Mouse (Mus musculus) heart, embryonic 12.5 days (tissue): Measurements from ENCODE around the gene Lgsn. TPM values are rescaled to one million over a fixed set of nuclear protein-coding genes. Genes with fewer than 3 reads are reported as not detected.

ENCODE experiments used
- ATAC-seq: fragments of 200-750 bp; cut with Nextera tagmentation; 2 replicates; pipeline ENCODE4 v1.8.0; 2017; ENCODE audit warnings: moderate TSS enrichment, moderate library complexity; ENCODE audit not compliant: insufficient number of reproducible peaks, low FRiP score
- H3K27ac ChIP-seq: fragments of 300-500 bp; sonication (generic); 2 replicates; pipeline ENCODE4 v1.5.1; 2016; ENCODE audit warnings: mild to moderate bottlenecking, moderate library complexity; ENCODE audit not compliant: poor library complexity, severe bottlenecking
- H3K27me3 ChIP-seq: fragments of 300-500 bp; sonication (generic); replicated peaks from 2 replicates; pipeline ENCODE4 v1.6.1; 2016; ENCODE audit warnings: mild to moderate bottlenecking, moderate library complexity
- H3K36me3 ChIP-seq: fragments of 300-500 bp; sonication (generic); 2 replicates; pipeline ENCODE4 v1.6.1; 2016; ENCODE audit warnings: mild to moderate bottlenecking, moderate library complexity
- H3K4me1 ChIP-seq: fragments of 300-500 bp; sonication (generic); replicated peaks from 2 replicates; pipeline ENCODE4 v1.6.1; 2016; ENCODE audit warnings: mild to moderate bottlenecking
- H3K4me2 ChIP-seq: fragments of 300-500 bp; sonication (generic); 2 replicates; pipeline ENCODE4 v1.6.1; 2016; ENCODE audit warnings: mild to moderate bottlenecking, moderate library complexity
- H3K4me3 ChIP-seq: fragments of 300-500 bp; sonication (generic); 2 replicates; pipeline ENCODE4 v1.5.1; 2016; ENCODE audit warnings: mild to moderate bottlenecking
- H3K9ac ChIP-seq: fragments of 300-500 bp; sonication (generic); 2 replicates; pipeline ENCODE4 v1.6.1; 2016; ENCODE audit warnings: mild to moderate bottlenecking, moderate library complexity
- H3K9me3 ChIP-seq: fragments of 300-500 bp; sonication (generic); replicated peaks from 2 replicates; pipeline ENCODE4 v1.6.1; 2016; ENCODE audit warnings: mild to moderate bottlenecking, moderate library complexity
- WGBS: fragments of 180-500 bp; shearing (Covaris S2); methylation state at CpG from one replicate; pipeline ENCODE4 v1.1.7; 2016; 5-methylcytosine and 5-hydroxymethylcytosine counted together
- polyA plus RNA-seq: library from polyadenylated mRNA; unstranded; fragments of >200 nt; fragmentation: Nextera tagmentation; extraction: Ambion mirVana; gene quantifications from 2 replicates; pipeline ENCODE4 v1.2.1, GENCODE M21; 2016

Lgsn gene
- polyA plus RNA-seq, 1 experiment from 2014 or later = not detected

- H3K4me3 ChIP-seq = no peak overlapping the region
- ATAC-seq = 0 out of 2 replicates have a peak, but pooled peaks have one; percentile 22
- H3K4me1 ChIP-seq = 0 out of 2 replicates have a peak, but pooled peaks cover 4% of the 10 kb centered on the region
- H3K27me3 ChIP-seq = no peaks in the 10 kb centered on the region
- no peaks in the 10 kb centered on the region for H3K36me3 ChIP-seq
- H3K9ac ChIP-seq = no peak overlapping the region
- no peaks in the 10 kb centered on the region; the same call in 1 of the 2 replicates for H3K9me3 ChIP-seq
- WGBS = 52% methylated on average over 18 of the region's 18 CpGs
- H3K4me2 ChIP-seq = no peak overlapping the region
- H3K27ac ChIP-seq = 0 out of 2 replicates have a peak overlapping the region, but pooled peaks have one; percentile 16
Observed at GRCm38 (mm10) chr1:31164527-31165189, 11.5 kb upstream of the Lgsn start.

GRCm38 (mm10) chr1:31165326-31166121, 10.7 kb upstream of the Lgsn start:
- no peak overlapping the region for H3K27ac ChIP-seq
- no peak overlapping the region for H3K9ac ChIP-seq
- WGBS = 83% methylated on average over 7 of the region's 7 CpGs
- no peak overlapping the region for H3K4me2 ChIP-seq
- no peaks in the 10 kb centered on the region for H3K36me3 ChIP-seq
- H3K4me3 ChIP-seq = no peak overlapping the region
- no peaks in the 10 kb centered on the region for H3K27me3 ChIP-seq
- 0 out of 2 replicates have a peak, but pooled peaks cover 4% of the 10 kb centered on the region for H3K4me1 ChIP-seq
- ATAC-seq = no peak
- no peaks in the 10 kb centered on the region; the same call in 1 of the 2 replicates for H3K9me3 ChIP-seq

DNA sequence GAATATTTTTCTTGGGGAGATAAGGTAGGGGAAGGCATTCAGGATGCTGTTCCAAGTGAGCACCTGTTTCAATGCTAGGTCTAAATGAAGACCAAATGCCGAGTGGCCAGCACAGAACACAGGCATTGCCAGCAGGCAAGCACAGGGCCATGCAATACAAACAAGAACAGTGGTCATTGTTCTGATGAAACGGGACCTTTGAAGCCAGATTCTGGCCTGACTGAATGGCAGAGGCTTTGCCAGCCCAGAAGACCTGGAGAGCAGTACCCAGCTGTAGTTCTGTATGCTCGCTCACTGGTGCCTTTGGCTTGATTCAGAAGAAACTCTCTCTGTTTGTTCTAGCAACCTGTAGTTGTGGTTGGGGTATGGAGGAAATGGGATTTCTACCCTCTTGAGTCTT, 800 bp upstream of the Lgsn start:
- no peaks in the 10 kb centered on the region for H3K27me3 ChIP-seq
- no peak overlapping the region for H3K4me3 ChIP-seq
- H3K4me1 ChIP-seq = no peaks in the 10 kb centered on the region
- H3K27ac ChIP-seq = no peak overlapping the region
- no peak for ATAC-seq
- 65% methylated on average over 3 of the region's 3 CpGs for WGBS
- no peak overlapping the region for H3K9ac ChIP-seq
- no peaks in the 10 kb centered on the region for H3K36me3 ChIP-seq
- no peaks in the 10 kb centered on the region for H3K9me3 ChIP-seq
- no peak overlapping the region for H3K4me2 ChIP-seq

DNA sequence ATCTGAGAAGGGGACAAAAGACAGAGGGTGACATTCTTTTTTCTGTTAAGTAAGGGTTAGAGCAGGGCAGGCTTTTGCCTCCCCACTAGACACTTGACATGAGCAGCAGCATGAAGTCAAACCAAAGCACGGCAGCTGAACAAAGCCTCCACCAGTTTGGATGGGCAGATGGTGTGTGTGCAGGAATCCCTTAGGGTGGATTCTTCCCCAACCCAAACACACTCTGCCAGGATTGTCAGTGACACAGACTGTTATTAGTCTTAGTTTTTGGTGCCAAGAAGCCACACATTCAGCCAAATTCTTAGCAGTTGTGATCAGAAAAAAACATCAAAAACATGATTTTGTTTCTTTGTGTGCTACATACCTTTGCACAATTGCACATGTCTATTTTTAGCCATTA, 2.1 kb downstream of the Lgsn start:
- Histone ChIP-seq H3K27me3 (no peaks in the 10 kb centered on the region), H3K27ac (no peak overlapping the region), H3K36me3 (no peaks in the 10 kb centered on the region), H3K4me2 (no peak overlapping the region), H3K4me3 (no peak overlapping the region), H3K4me1 (no peaks in the 10 kb centered on the region), H3K9ac (no peak overlapping the region), H3K9me3 (no peaks in the 10 kb centered on the region)
- ATAC-seq = no peak
- WGBS = 69% methylated on average over 1 of the region's 1 CpGs

DNA sequence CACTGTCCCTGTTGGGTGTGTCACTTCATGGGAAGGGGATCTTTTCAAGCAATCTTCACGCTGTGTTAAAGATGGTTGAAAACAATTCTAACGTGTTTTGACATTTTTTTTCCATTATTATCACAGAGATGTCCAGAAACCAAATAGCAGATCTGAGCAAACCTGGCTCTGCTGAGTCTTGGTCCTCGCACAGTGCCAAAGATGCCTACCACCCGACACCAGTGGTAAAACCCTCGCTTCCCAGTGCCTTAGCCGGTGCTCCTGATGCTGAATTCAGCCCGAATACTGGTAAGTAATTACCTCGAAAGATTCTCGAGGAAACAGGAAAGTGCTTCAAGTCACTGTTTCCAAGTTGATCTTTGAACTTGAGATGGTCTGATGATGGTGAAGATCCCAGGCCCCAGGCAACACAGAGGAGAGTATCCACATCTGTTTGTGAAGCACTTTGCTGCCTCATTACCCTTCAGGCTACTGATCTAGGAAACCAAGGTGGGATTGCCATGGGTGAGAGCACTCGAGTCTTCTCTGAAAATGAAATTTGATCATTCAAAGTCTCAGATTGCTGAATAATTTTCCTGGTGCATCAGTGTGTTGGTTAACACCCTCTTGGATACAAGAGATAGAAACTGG, 14.2 kb downstream of the Lgsn start:
- Histone ChIP-seq H3K4me1 (no peaks in the 10 kb centered on the region), H3K4me3 (no peak overlapping the region), H3K9me3 (no peaks in the 10 kb centered on the region), H3K9ac (no peak overlapping the region), H3K4me2 (no peak overlapping the region), H3K27ac (no peak overlapping the region), H3K36me3 (no peaks in the 10 kb centered on the region), H3K27me3 (no peaks in the 10 kb centered on the region)
- ATAC-seq = no peak
- 63% methylated on average over 10 of the region's 10 CpGs for WGBS

GRCm38 (mm10) chr1:31195633-31196032, 19.4 kb downstream of the Lgsn start:
- WGBS = 63% methylated on average over 1 of the region's 1 CpGs
- Histone ChIP-seq H3K27ac (no peak overlapping the region), H3K36me3 (no peaks in the 10 kb centered on the region), H3K9ac (no peak overlapping the region), H3K4me3 (no peak overlapping the region), H3K9me3 (no peaks in the 10 kb centered on the region), H3K4me2 (no peak overlapping the region), H3K27me3 (no peaks in the 10 kb centered on the region), H3K4me1 (no peaks in the 10 kb centered on the region)
- no peak for ATAC-seq

- Histone ChIP-seq H3K9me3 (no peaks in the 10 kb centered on the region), H3K36me3 (no peaks in the 10 kb centered on the region), H3K9ac (no peak overlapping the region), H3K4me2 (no peak overlapping the region), H3K4me1 (no peaks in the 10 kb centered on the region), H3K4me3 (no peak overlapping the region), H3K27ac (no peak overlapping the region), H3K27me3 (no peaks in the 10 kb centered on the region)
- WGBS = 85% methylated on average over 3 of the region's 3 CpGs
- ATAC-seq = no peak
Observed at GRCm38 (mm10) chr1:31196959-31197358, 20.8 kb downstream of the Lgsn start.

DNA sequence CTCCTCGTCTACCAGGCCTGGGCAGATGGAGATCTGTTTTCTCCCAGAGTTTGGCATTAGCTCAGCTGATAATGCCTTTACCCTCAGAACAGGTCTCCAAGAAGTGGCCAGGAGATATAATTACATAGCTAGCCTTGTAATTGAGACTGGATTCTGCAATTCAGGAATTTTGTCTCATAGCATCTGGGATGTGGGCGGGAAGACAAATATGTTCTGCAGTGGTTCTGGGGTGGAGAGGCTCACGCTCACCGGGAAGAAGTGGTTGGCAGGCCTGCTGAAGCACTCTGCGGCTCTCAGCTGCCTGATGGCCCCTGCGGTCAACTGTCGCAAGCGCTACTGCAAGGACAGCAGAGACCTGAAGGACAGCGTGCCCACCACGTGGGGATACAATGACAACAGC, 27.6 kb downstream of the Lgsn start:
- Histone ChIP-seq H3K4me1 (no peaks in the 10 kb centered on the region), H3K27me3 (no peaks in the 10 kb centered on the region), H3K9me3 (no peaks in the 10 kb centered on the region), H3K36me3 (no peaks in the 10 kb centered on the region), H3K4me3 (no peak overlapping the region), H3K4me2 (no peak overlapping the region), H3K27ac (no peak overlapping the region), H3K9ac (no peak overlapping the region)
- ATAC-seq = no peak
- 80% methylated on average over 10 of the region's 10 CpGs for WGBS

DNA sequence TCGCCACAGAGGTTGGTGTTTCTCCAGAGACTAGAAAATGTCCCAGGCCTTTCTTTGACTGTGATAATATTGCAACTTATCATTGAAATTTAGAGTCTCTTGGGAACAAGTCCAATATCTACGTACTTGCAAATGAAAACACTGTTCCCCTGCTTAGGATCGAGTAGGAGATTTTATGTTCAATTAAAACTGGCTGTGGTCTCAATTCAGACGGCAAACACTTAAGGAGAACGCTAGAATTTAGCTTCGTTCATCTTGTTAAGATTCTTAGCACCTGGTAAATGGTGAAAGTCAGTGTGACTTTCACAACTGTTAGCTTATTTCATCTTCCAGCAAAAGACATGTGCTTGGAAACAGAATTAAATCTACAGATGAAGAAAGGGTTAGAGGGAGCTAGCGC, 29.1 kb downstream of the Lgsn start:
- H3K4me1 ChIP-seq = no peaks in the 10 kb centered on the region

DNA sequence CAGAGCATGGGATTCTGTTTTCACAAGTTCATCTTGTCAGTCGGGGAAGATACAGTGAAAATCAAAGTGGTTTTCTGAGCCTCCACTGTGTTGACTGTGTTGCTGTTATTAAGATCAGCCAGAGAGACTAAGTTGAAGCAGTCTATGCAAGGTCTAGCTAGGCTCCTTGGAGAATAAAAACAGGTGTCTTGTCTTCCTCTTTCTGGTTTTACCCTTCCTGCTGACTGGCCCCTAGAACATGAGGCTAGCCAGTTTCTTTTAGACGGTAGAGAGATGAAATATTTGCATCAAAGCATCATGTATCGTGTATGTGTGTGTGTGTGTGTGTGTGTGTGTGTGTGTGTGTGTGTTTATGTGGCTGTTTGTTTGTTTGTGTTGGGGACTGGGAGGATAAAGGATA, 29.6 kb downstream of the Lgsn start:
- Histone ChIP-seq H3K4me2 (no peak overlapping the region), H3K4me3 (no peak overlapping the region), H3K9me3 (no peaks in the 10 kb centered on the region), H3K36me3 (no peaks in the 10 kb centered on the region), H3K4me1 (no peaks in the 10 kb centered on the region), H3K9ac (no peak overlapping the region), H3K27ac (no peak overlapping the region), H3K27me3 (no peaks in the 10 kb centered on the region)
- ATAC-seq = no peak
- 74% methylated on average over 3 of the region's 3 CpGs for WGBS

More for the DNA sequence above, 29.1 kb downstream of the Lgsn start:
- no peaks in the 10 kb centered on the region for H3K36me3 ChIP-seq
- ATAC-seq = no peak
- no peak overlapping the region for H3K27ac ChIP-seq
- H3K9ac ChIP-seq = no peak overlapping the region
- H3K27me3 ChIP-seq = no peaks in the 10 kb centered on the region
- H3K4me2 ChIP-seq = no peak overlapping the region
- no peaks in the 10 kb centered on the region for H3K9me3 ChIP-seq
- H3K4me3 ChIP-seq = no peak overlapping the region
- WGBS = 73% methylated on average over 7 of the region's 7 CpGs

DNA sequence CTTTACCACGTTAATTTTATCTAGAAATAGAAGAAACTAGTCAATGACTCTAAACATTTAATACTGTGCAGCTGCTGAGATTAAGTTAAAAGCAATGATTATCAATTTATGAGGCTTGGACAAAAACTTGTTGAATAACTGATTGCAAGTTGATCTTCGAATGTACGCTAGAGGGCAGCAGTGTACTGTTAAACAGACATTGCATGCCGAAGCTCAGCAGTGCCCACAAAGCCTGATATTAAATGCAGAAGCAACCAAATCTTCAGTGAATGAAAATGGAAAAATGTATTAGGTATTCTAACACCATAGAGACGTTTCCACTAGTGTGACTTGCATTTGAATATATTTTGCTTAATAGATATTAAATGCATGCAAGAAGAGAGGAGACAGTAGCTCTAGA, 33.9 kb downstream of the Lgsn start:
- 3% methylated on average over 5 of the region's 5 CpGs for WGBS
- Histone ChIP-seq H3K36me3 (no peaks in the 10 kb centered on the region), H3K4me3 (no peak overlapping the region), H3K9ac (no peak overlapping the region), H3K27ac (no peak overlapping the region), H3K9me3 (no peaks in the 10 kb centered on the region), H3K4me2 (no peak overlapping the region), H3K27me3 (no peaks in the 10 kb centered on the region), H3K4me1 (no peaks in the 10 kb centered on the region)
- no peak for ATAC-seq
